Mouse (Mus musculus) brain, embryonic 14.5 days (tissue): Measurements from ENCODE around the gene Tmem192.

ENCODE experiments used
- CTCF ChIP-seq: fragments of 200-500 bp; IDR thresholded peaks from 2 replicates; pipeline ENCODE4 v1.5.1; 2012; ENCODE audit warnings: inconsistent platforms, mild to moderate bottlenecking, moderate library complexity, borderline replicate concordance; ENCODE audit not compliant: insufficient read depth, insufficient read length; ENCODE audit errors: extremely low read depth
- POLR2A ChIP-seq: fragments of 200-500 bp; IDR thresholded peaks from 2 replicates; pipeline ENCODE4 v1.6.1; 2012; ENCODE audit warnings: mild to moderate bottlenecking, inconsistent platforms, borderline replicate concordance; ENCODE audit not compliant: poor library complexity, insufficient read depth, insufficient read length, severe bottlenecking; ENCODE audit errors: extremely low read depth

GRCm38 (mm10) chr8:64942946-64943345 lies 4.0 kb upstream of the Tmem192 start:
- TF ChIP-seq POLR2A (no peak), CTCF (no peak)
